Mouse (Mus musculus): ENCODE results near the gene Adarb2. TPM values are rescaled to one million over a fixed set of nuclear protein-coding genes. Genes with fewer than 3 reads are reported as not detected.

Adarb2 gene
- polyA plus RNA-seq, 1 experiment from 2014 or later: 3.4 TPM

DNA sequence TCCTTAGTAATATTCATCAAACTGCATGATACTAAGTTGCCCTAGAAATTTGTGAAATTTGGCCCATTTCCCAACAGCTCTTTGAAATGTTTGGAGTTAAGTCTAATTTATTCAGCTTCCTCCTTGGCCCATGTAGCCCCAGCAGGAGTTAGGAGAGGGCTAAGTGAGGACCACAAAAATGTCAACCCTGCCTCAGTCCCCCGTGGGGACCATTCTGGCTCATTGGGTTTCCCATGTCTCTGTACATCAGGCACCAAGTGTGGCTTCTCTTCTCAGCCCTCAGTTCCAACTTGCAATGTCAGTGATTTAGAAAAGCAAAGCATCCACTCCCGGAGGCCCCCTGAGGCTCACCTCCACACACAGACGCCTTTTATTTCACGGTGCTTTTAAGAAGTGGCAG is 502.6 kb downstream of the Adarb2 start:
- no peak overlapping the region for H3K9ac ChIP-seq (replicated peaks)
- H3K4me1 ChIP-seq (replicated peaks): peaks cover 5% of the 10 kb centered on the region; the same call in 1 of the 2 replicates
- H3K4me2 ChIP-seq: no peak overlapping the region
- 49% methylated on average over 4 of the region's 4 CpGs for WGBS
- no peak overlapping the region for H3K27ac ChIP-seq
- no peak for ATAC-seq (ENCODE audit: insufficient number of reproducible peaks, insufficient read depth, low FRiP score, low TSS enrichment, low read depth)
- no peak overlapping the region for H3K4me3 ChIP-seq (replicated peaks)
- no peaks in the 10 kb centered on the region for H3K27me3 ChIP-seq
- no peaks in the 10 kb centered on the region for H3K9me3 ChIP-seq
- H3K36me3 ChIP-seq: no peaks in the 10 kb centered on the region

DNA sequence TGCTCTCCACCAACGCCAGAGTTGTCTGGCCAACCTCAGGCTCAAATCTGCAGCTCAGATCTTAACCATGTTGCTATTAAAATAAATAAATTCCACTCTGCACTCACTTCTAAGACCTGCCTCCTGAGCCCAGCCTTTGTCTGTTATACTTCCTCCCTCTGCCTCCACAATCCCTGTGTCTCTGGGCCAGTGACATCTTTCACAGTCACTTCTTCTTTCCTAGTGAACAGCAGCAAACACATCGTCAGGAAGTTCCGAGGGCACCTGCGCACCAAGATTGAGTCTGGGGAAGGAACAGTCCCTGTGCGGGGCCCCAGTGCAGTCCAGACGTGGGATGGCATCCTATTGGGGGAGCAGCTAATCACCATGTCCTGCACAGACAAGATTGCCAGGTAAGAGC is 510.7 kb downstream of the Adarb2 start:
- Histone ChIP-seq H3K36me3 (no peaks in the 10 kb centered on the region), H3K27me3 (no peaks in the 10 kb centered on the region), H3K9ac (replicated peaks) (no peak overlapping the region), H3K4me3 (replicated peaks) (no peak overlapping the region), H3K9me3 (no peaks in the 10 kb centered on the region), H3K4me1 (replicated peaks) (no peaks in the 10 kb centered on the region), H3K4me2 (no peak overlapping the region), H3K27ac (no peak overlapping the region)
- ATAC-seq (ENCODE audit: insufficient number of reproducible peaks, insufficient read depth, low FRiP score, low TSS enrichment, low read depth): no peak
- WGBS: 79% methylated on average over 6 of the region's 6 CpGs

DNA sequence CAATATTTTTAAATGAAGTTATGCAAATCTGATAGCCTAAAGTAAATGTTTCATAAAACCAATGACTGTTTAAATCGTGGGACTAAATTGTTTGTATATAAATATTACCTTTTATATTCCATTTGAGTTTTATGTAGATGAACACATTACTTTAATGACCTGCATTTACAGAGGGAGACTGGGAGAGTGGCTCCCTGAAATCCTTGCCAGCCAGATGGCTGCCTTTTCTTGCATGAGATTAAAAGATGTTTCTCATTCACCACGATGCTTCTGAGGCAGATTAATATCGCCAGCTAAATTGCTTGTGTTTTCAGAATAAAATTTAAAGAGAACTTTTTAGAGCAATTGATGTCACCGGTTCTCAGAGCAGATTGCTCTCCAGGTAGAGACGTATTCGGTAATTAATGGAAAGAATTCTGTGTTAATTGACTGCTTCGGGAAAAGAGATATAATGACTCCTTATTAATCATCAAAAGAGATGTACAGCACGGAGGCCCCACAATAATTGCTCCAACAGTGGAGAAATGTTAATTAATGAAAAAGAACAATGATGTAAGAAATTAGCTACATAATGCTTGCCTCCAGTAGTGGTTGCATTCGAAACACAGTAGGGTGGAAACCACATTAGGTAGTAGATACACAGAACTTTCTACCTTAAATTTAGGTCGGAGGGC is 527.4 kb downstream of the Adarb2 start:
- WGBS: 73% methylated on average over 10 of the region's 10 CpGs
- ATAC-seq (ENCODE audit: insufficient number of reproducible peaks, insufficient read depth, low FRiP score, low TSS enrichment, low read depth): no peak

DNA sequence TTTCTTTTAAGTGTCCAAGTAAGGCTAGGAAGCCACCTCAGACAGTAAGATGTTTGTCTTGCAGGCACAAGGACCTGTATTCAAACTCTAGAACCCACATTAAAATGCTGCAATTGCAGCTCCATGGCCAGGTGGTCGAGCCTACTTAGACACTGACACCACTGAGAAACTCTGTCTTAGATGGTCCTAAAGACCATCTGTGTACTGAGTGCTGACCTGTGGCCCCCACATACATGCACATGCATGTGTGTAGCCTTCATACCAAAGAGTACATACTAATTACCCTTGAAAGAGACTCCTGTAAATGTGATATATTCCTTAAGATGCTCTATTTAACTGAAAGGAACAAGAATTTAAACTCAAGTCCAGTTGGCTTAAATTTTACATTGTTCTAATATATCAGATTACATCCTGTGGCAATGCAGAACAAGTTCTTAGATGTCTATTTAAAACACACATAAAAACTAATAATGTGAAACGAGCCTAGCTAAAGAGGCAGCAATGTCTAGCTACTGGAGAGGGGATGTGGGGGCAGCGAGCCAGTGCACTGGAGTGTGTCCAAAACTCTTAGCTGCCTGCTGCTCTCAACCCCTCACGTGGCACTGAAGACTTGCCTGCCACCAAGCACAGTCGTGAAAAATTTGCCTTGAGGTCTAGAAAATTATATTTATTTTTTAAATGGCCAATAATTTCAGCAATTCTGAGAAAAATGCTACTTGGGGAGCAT is 534.6 kb downstream of the Adarb2 start:
- 44% methylated on average over 5 of the region's 5 CpGs for WGBS
- Histone ChIP-seq H3K9ac (replicated peaks) (no peak overlapping the region), H3K27me3 (no peaks in the 10 kb centered on the region)

More for the DNA sequence above, 527.4 kb downstream of the Adarb2 start:
- H3K27ac ChIP-seq: no peak overlapping the region
- no peak overlapping the region for H3K9ac ChIP-seq (replicated peaks)
- no peak overlapping the region for H3K4me2 ChIP-seq
- no peaks in the 10 kb centered on the region for H3K4me1 ChIP-seq (replicated peaks)
- no peaks in the 10 kb centered on the region for H3K27me3 ChIP-seq
- H3K9me3 ChIP-seq: no peaks in the 10 kb centered on the region
- no peak overlapping the region for H3K4me3 ChIP-seq (replicated peaks)
- no peaks in the 10 kb centered on the region for H3K36me3 ChIP-seq

DNA sequence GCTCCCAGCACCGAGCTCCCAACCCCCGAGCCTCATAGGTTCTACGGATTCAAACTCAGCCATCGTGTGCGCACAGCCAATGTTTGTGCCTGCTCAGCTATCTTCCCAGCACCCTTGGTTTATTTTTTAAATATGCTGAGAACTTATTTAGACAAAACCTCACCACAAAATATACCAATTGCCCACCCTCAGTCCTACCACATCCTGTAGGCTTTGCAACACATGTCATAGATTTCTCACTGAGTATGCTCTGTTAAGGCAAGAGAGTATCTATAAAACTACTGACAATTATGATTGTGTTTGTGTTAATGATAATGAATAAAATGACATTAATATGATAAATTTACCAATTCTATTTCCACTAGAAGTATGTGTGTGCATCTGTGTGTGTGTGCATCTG is 540.1 kb downstream of the Adarb2 start:
- no peaks in the 10 kb centered on the region for H3K9me3 ChIP-seq
- no peaks in the 10 kb centered on the region for H3K36me3 ChIP-seq
- no peaks in the 10 kb centered on the region for H3K4me1 ChIP-seq (replicated peaks)
- 95% methylated on average over 5 of the region's 5 CpGs for WGBS
- H3K4me2 ChIP-seq: no peak overlapping the region
- ATAC-seq (ENCODE audit: insufficient number of reproducible peaks, insufficient read depth, low FRiP score, low TSS enrichment, low read depth): no peak
- no peak overlapping the region for H3K4me3 ChIP-seq (replicated peaks)
- H3K9ac ChIP-seq (replicated peaks): no peak overlapping the region
- no peaks in the 10 kb centered on the region for H3K27me3 ChIP-seq
- no peak overlapping the region for H3K27ac ChIP-seq

More for the DNA sequence above, 534.6 kb downstream of the Adarb2 start:
- Histone ChIP-seq H3K27ac (no peak overlapping the region), H3K4me2 (no peak overlapping the region), H3K9me3 (no peaks in the 10 kb centered on the region), H3K4me1 (replicated peaks) (no peaks in the 10 kb centered on the region), H3K36me3 (no peaks in the 10 kb centered on the region), H3K4me3 (replicated peaks) (no peak overlapping the region)
- ATAC-seq (ENCODE audit: insufficient number of reproducible peaks, insufficient read depth, low FRiP score, low TSS enrichment, low read depth): no peak

DNA sequence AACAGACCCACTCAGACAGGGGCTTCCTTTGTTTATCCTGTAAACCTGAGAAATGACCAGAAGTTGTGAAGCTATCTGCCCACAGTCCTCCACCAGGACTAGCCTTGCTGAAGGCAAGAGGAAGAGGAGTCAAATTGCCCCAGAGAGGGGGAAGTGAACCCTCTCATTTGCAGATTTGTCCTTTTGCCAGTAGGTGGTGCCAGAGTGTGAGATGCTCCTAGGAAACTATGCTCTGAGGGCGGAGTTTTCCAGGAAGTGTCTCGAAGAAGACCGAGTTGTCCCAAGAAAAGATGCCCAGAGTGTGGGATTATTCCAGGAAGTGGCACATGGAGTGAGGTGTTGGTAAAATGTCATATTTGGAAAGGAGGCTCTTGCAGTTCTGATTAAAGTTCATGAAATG is 541.9 kb downstream of the Adarb2 start:
- no peak for ATAC-seq (ENCODE audit: insufficient number of reproducible peaks, insufficient read depth, low FRiP score, low TSS enrichment, low read depth)
- WGBS: 52% methylated on average over 3 of the region's 3 CpGs
- Histone ChIP-seq H3K9me3 (no peaks in the 10 kb centered on the region), H3K4me1 (replicated peaks) (no peaks in the 10 kb centered on the region), H3K4me2 (no peak overlapping the region), H3K27me3 (no peaks in the 10 kb centered on the region), H3K9ac (replicated peaks) (no peak overlapping the region), H3K4me3 (replicated peaks) (no peak overlapping the region), H3K36me3 (no peaks in the 10 kb centered on the region), H3K27ac (no peak overlapping the region)

DNA sequence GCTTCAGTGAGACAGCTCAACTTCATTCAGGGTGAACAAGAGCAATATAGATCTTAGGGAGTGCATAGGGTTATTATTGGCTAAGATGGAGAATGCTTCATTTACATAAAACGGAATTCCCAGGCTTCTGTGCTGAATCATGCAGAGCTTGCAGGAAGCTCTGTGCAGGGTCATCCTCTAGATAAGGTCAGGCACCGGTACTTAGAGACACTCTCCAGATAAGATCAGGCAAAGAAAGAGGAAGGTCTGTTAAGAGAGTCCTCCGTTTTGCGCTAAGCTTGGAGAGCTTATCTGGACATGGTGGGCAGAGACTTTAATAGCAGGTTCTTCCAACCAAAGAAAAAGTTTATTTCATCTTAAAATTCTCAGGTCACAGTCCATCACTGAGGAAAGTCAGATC is 542.9 kb downstream of the Adarb2 start:
- no peak overlapping the region for H3K4me2 ChIP-seq
- H3K9ac ChIP-seq (replicated peaks): no peak overlapping the region
- no peaks in the 10 kb centered on the region for H3K36me3 ChIP-seq
- 70% methylated on average over 4 of the region's 4 CpGs for WGBS
- H3K4me3 ChIP-seq (replicated peaks): no peak overlapping the region
- H3K27me3 ChIP-seq: no peaks in the 10 kb centered on the region
- no peaks in the 10 kb centered on the region for H3K4me1 ChIP-seq (replicated peaks)
- no peaks in the 10 kb centered on the region for H3K9me3 ChIP-seq
- no peak for ATAC-seq (ENCODE audit: insufficient number of reproducible peaks, insufficient read depth, low FRiP score, low TSS enrichment, low read depth)
- no peak overlapping the region for H3K27ac ChIP-seq

DNA sequence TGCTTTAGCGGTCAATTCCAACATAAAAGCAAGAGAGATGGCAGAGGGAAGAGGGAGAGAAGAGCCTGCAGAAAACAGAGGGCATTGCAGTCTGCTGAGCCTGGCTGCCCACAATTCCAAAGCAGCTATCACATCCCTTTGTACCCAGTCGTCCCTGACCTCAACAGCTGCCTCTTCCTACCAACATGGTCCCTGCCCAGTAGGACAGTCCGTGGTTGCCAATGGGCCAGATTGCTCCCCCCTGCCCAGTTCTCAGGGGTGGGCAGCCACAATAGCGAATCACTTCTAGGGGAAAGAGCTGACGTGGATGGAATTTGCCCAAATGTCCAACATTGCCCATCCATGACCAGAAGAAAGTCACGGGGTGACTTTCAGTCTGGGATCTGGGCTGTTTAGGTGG is 546.8 kb downstream of the Adarb2 start:
- no peak overlapping the region for H3K27ac ChIP-seq
- no peak for ATAC-seq (ENCODE audit: insufficient number of reproducible peaks, insufficient read depth, low FRiP score, low TSS enrichment, low read depth)
- no peaks in the 10 kb centered on the region for H3K27me3 ChIP-seq
- no peak overlapping the region for H3K9ac ChIP-seq (replicated peaks)
- no peak overlapping the region for H3K4me3 ChIP-seq (replicated peaks)
- no peaks in the 10 kb centered on the region for H3K36me3 ChIP-seq
- WGBS: 87% methylated on average over 6 of the region's 6 CpGs
- no peak overlapping the region for H3K4me2 ChIP-seq
- H3K9me3 ChIP-seq: 0 out of 2 replicates have a peak, but pooled peaks cover 5% of the 10 kb centered on the region
- H3K4me1 ChIP-seq (replicated peaks): no peaks in the 10 kb centered on the region

DNA sequence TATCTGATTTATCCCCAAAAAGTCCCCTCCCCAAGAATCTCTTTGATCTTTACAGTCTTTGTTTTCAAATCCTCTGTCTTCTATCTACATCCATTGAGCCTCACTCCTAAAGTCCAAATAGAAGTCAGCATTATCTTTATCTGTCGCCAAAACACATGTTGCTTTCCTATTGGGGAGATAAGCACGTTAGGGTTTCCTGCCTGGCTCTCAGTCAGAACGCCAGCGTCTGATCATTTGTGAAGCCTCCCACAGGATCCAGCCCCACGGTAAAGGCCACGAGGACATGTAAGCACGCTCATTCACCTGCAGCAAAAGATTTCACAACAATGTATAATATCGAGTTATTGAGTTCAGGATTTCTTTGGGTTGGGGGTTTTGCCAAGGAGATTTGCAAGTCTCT is 558.3 kb downstream of the Adarb2 start:
- Histone ChIP-seq H3K36me3 (no peaks in the 10 kb centered on the region), H3K4me1 (replicated peaks) (no peaks in the 10 kb centered on the region), H3K9ac (replicated peaks) (no peak overlapping the region), H3K27me3 (no peaks in the 10 kb centered on the region), H3K4me3 (replicated peaks) (no peak overlapping the region), H3K4me2 (no peak overlapping the region), H3K27ac (no peak overlapping the region), H3K9me3 (no peaks in the 10 kb centered on the region)
- ATAC-seq (ENCODE audit: insufficient number of reproducible peaks, insufficient read depth, low FRiP score, low TSS enrichment, low read depth): no peak
- 74% methylated on average over 8 of the region's 8 CpGs for WGBS

DNA sequence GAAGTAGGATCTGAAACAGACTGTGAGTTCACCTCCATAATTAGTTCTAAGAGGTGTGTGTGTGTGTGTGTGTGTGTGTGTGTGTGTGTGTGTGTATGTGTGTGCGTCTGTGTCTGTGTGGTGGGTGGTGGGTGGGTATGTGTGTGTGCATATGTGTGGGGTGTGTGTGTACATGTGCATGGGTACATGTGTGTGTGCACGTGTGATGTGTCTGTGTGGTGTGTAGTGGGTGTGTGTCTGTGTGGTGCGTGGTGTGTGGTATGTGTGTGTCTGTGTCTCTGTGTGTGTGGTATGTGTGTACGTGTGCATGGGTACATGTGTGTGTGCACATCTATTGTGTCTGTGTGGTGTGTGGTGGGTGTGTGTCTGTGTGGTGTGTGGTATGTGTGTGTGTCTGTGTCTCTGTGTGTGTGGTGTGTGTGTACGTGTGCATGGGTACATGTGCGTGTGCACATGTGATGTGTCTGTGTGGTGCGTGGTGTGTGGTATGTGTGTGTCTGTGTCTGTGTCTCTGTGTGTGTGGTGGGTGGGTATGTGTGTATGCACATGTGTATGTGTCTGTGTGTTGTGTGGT is 567.1 kb downstream of the Adarb2 start:
- H3K4me1 ChIP-seq (replicated peaks): no peaks in the 10 kb centered on the region
- no peak overlapping the region for H3K27ac ChIP-seq
- WGBS: 95% methylated on average over 7 of the region's 7 CpGs
- no peak overlapping the region for H3K9ac ChIP-seq (replicated peaks)
- no peak for ATAC-seq (ENCODE audit: insufficient number of reproducible peaks, insufficient read depth, low FRiP score, low TSS enrichment, low read depth)
- no peak overlapping the region for H3K4me2 ChIP-seq
- no peak overlapping the region for H3K4me3 ChIP-seq (replicated peaks)
- peaks cover 8% of the 10 kb centered on the region; the same call in 1 of the 2 replicates for H3K9me3 ChIP-seq
- H3K27me3 ChIP-seq: no peaks in the 10 kb centered on the region
- no peaks in the 10 kb centered on the region for H3K36me3 ChIP-seq

DNA sequence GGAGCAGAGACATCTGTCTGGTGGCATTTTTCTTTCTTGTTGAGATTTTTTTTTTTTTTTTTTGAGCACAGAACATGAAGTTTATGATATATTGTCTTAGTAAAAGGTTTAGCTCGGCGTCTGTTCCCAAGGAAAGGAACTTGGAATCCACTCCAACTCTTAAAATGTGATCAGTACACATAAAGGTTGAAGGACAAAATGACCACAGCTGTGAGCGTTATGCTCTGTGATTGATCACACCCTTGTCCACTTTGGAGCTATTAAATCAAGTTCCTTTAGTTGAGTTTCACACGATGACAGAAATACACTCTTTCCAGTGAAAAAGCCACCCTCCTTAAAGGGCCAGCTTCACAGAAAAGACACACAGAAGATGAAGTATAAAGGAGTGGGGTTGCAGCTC is 568.0 kb downstream of the Adarb2 start:
- Histone ChIP-seq H3K27ac (no peak overlapping the region), H3K27me3 (no peaks in the 10 kb centered on the region), H3K4me3 (replicated peaks) (no peak overlapping the region), H3K9me3 (peaks cover 8% of the 10 kb centered on the region; the same call in 1 of the 2 replicates), H3K4me2 (no peak overlapping the region), H3K9ac (replicated peaks) (no peak overlapping the region), H3K36me3 (no peaks in the 10 kb centered on the region), H3K4me1 (replicated peaks) (no peaks in the 10 kb centered on the region)
- WGBS: 34% methylated on average over 4 of the region's 4 CpGs
- ATAC-seq (ENCODE audit: insufficient number of reproducible peaks, insufficient read depth, low FRiP score, low TSS enrichment, low read depth): no peak

Data from limb, embryonic 12.5 days (tissue).